Mouse (Mus musculus) liver, embryonic 14.5 days (tissue): Measurements from ENCODE around the gene 2210011C24Rik. TPM values are rescaled to one million over a fixed set of nuclear protein-coding genes. Genes with fewer than 3 reads are reported as not detected.
"Not testable (repeated sequence)": the region's sequence is repeated elsewhere in the genome, so short reads cannot be mapped to it uniquely, and the experiment has no call there.

Experiments used
- ATAC-seq: fragments of 200-750 bp; cut with Nextera tagmentation; 2 replicates; pipeline ENCODE4 v1.8.0; 2017; ENCODE audit warnings: moderate number of reproducible peaks, mild to moderate bottlenecking, moderate library complexity; ENCODE audit not compliant: insufficient read depth
- DNase-seq, 3 experiments: peaks; one replicate each; pipeline ENCODE4 v3.0.0-alpha.2; 2012 to 2013; ENCODE audit warnings: low read depth in 3 of 3, low spot score in 3 of 3
- H3K27ac ChIP-seq: fragments of 300-500 bp; sonication (generic); 2 replicates; pipeline ENCODE4 v1.5.1; 2014; ENCODE audit warnings: moderate library complexity, mild to moderate bottlenecking, control low read depth, inconsistent platforms
- H3K27me3 ChIP-seq: fragments of 300-500 bp; sonication (generic); 2 replicates; pipeline ENCODE4 v1.6.1; 2014; ENCODE audit warnings: mild to moderate bottlenecking, low read length, moderate library complexity; ENCODE audit not compliant: control insufficient read depth, insufficient read depth
- H3K36me3 ChIP-seq: fragments of 300-500 bp; sonication (generic); replicated peaks from 2 replicates; pipeline ENCODE4 v1.6.1; 2014; ENCODE audit warnings: low read depth; ENCODE audit not compliant: control insufficient read depth, insufficient read depth
- H3K4me1 ChIP-seq, 2 experiments: fragments of 200-500 bp in 1 of 2; fragments of 300-500 bp in 1 of 2; sonication (generic) in 1 of 2; replicated peaks; 2 replicates each; pipeline ENCODE4 v1.6.1; 2012 to 2014; ENCODE audit warnings: antibody characterized with exemption in 1 of 2, inconsistent platforms in 1 of 2, low read length in 1 of 2; ENCODE audit not compliant: control insufficient read depth in 2 of 2, insufficient read depth in 2 of 2
- H3K4me2 ChIP-seq: fragments of 300-500 bp; sonication (generic); 2 replicates; pipeline ENCODE4 v1.6.1; 2014; ENCODE audit warnings: low read depth, mild to moderate bottlenecking, control low read depth, moderate library complexity
- H3K4me3 ChIP-seq, 2 experiments: fragments of 200-500 bp in 1 of 2; fragments of 300-500 bp in 1 of 2; sonication (generic) in 1 of 2; 2 replicates each; pipeline ENCODE4 v1.5.1; 2012 to 2014; ENCODE audit warnings: low read depth in 2 of 2, low read length in 2 of 2, mild to moderate bottlenecking in 2 of 2, control low read depth in 1 of 2, inconsistent platforms in 1 of 2, moderate library complexity in 1 of 2; ENCODE audit not compliant: insufficient read depth in 1 of 2
- H3K9ac ChIP-seq: fragments of 300-500 bp; sonication (generic); replicated peaks from 2 replicates; pipeline ENCODE4 v1.6.1; 2014; ENCODE audit warnings: mild to moderate bottlenecking, control low read depth, moderate library complexity
- H3K9me3 ChIP-seq: fragments of 300-500 bp; sonication (generic); 2 replicates; pipeline ENCODE4 v1.6.1; 2016; ENCODE audit warnings: low read length, mixed read lengths; ENCODE audit not compliant: control insufficient read depth
- CTCF ChIP-seq: IDR thresholded peaks from 2 replicates; pipeline ENCODE4 v1.5.1; 2016; ENCODE audit warnings: antibody characterized with exemption, low read depth, control low read depth
- EP300 ChIP-seq: IDR thresholded peaks from 2 replicates; pipeline ENCODE4 v1.6.1; 2016; ENCODE audit warnings: antibody characterized with exemption, low read depth
- WGBS: fragments of 180-500 bp; shearing (Covaris S2); extraction: QIAGEN DNeasy Blood & Tissue Kit; methylation state at CpG from one replicate; pipeline ENCODE4 v1.1.7; 2014; ENCODE audit not compliant: insufficient replicate concordance; 5-methylcytosine and 5-hydroxymethylcytosine counted together
- polyA plus RNA-seq, 2 experiments: library from polyadenylated mRNA; depleted of rRNA in 1 of 2; stranded (reverse) in 1 of 2; unstranded in 1 of 2; fragments of >200 nt; fragmentation: Nextera tagmentation in 1 of 2; extraction: Ambion mirVana in 1 of 2; gene quantifications; 2 replicates each; pipeline versions ENCODE4 v1.2.1 to v1.2.3; 2012 to 2014

Gene 2210011C24Rik
- polyA plus RNA-seq, 2 experiments = not detected

- Histone ChIP-seq H3K9ac (no peak overlapping the region), H3K27ac (no peak overlapping the region), H3K4me3 (peak overlapping the region in 1 of 2 experiments; percentile 47; a peak in 2 of 4 replicates), H3K9me3 (no peaks in the 10 kb centered on the region; the same call in 1 of the 2 replicates), H3K36me3 (no peaks in the 10 kb centered on the region), H3K4me1 (no peaks in the 10 kb centered on the region), H3K4me2 (peak overlapping the region; percentile 67), H3K27me3 (peaks cover 42% of the 10 kb centered on the region)
- TF ChIP-seq CTCF (no peak), EP300 (no peak)
- ATAC-seq (no peak), DNase-seq (no peak)
- 11% methylated on average over 35 of the region's 35 CpGs for WGBS
Observed at GRCm38 (mm10) chr8:84012499-84013165, 661 bp upstream of the 2210011C24Rik start.

GRCm38 (mm10) chr8:84010625-84011611, 1.1 kb downstream of the 2210011C24Rik start:
- H3K27me3 ChIP-seq = peaks cover 42% of the 10 kb centered on the region
- H3K27ac ChIP-seq = no peak overlapping the region
- peak overlapping the region; percentile 67 for H3K4me2 ChIP-seq
- peak overlapping the region; percentile 33 to 47 for H3K4me3 ChIP-seq
- H3K36me3 ChIP-seq = no peaks in the 10 kb centered on the region
- H3K9ac ChIP-seq = no peak overlapping the region
- no peaks in the 10 kb centered on the region for H3K4me1 ChIP-seq
- H3K9me3 ChIP-seq = no peaks in the 10 kb centered on the region; the same call in 1 of the 2 replicates
- DNase-seq = no peak
- ATAC-seq = peak; percentile 39; the same call in 1 of the 2 replicates
- 2% methylated on average over 83 of the region's 83 CpGs for WGBS
- TF ChIP-seq EP300 (no peak), CTCF (peak; percentile 47)

GRCm38 (mm10) chr8:84009876-84010275, 2.1 kb downstream of the 2210011C24Rik start:
- Histone ChIP-seq H3K27ac (no peak overlapping the region), H3K9ac (no peak overlapping the region), H3K4me3 (no peak overlapping the region), H3K9me3 (no peaks in the 10 kb centered on the region), H3K4me1 (peaks cover 3 to 4% of the 10 kb centered on the region in 2 experiments; a peak in 2 of 4 replicates), H3K36me3 (no peaks in the 10 kb centered on the region), H3K27me3 (peaks cover 42% of the 10 kb centered on the region), H3K4me2 (no peak overlapping the region)
- TF ChIP-seq CTCF (peak; percentile 97), EP300 (no peak)
- DNase-seq = no peak
- ATAC-seq = no peak
- under 1% methylated on average over 11 of the region's 11 CpGs for WGBS

- 46% methylated on average over 7 of the region's 7 CpGs for WGBS
Observed at GRCm38 (mm10) chr8:84008362-84008761, 3.6 kb downstream of the 2210011C24Rik start.

GRCm38 (mm10) chr8:84005502-84005901, 6.5 kb downstream of the 2210011C24Rik start:
- 75% methylated on average over 7 of the region's 7 CpGs for WGBS
- not testable (repeated sequence) for H3K9ac ChIP-seq, H3K27ac ChIP-seq, ATAC-seq, H3K9me3 ChIP-seq, H3K4me3 ChIP-seq, H3K4me1 ChIP-seq, DNase-seq
- peaks cover 11% of the 10 kb centered on the region for H3K27me3 ChIP-seq
- H3K4me2 ChIP-seq = peak overlapping the region; percentile 90
- peaks cover 12% of the 10 kb centered on the region for H3K36me3 ChIP-seq

More at GRCm38 (mm10) chr8:84008362-84008761, 3.6 kb downstream of the 2210011C24Rik start:
- Histone ChIP-seq H3K36me3 (no peaks in the 10 kb centered on the region), H3K4me2 (no peak overlapping the region), H3K9ac (no peak overlapping the region), H3K27me3 (peaks cover 40% of the 10 kb centered on the region), H3K9me3 (no peaks in the 10 kb centered on the region), H3K4me1 (peaks cover 5 to 7% of the 10 kb centered on the region in 2 experiments), H3K4me3 (no peak overlapping the region), H3K27ac (no peak overlapping the region)
- ATAC-seq = no peak
- TF ChIP-seq EP300 = no peak
- peak; percentile 65 for TF ChIP-seq CTCF
- no peak for DNase-seq
